Mouse (Mus musculus) limb, embryonic 11.5 days (tissue): ENCODE measurements around the gene Lysmd2. TPM values are rescaled to one million over a fixed set of nuclear protein-coding genes. Genes with fewer than 3 reads are reported as not detected.

Experiments used
- ATAC-seq: fragments of 200-750 bp; cut with Nextera tagmentation; 2 replicates; pipeline ENCODE4 v1.8.0; 2017; ENCODE audit warnings: low read depth; ENCODE audit not compliant: insufficient number of reproducible peaks, low FRiP score, low TSS enrichment
- DNase-seq: peaks from one replicate; pipeline ENCODE4 v3.0.0-alpha.2; 2015; ENCODE audit warnings: low spot score
- H3K27ac ChIP-seq: fragments of 300-500 bp; sonication (generic); replicated peaks from 2 replicates; pipeline ENCODE4 v1.5.1; 2014; ENCODE audit warnings: low read depth, mild to moderate bottlenecking, low read length
- H3K27me3 ChIP-seq: fragments of 300-500 bp; sonication (generic); 2 replicates; pipeline ENCODE4 v1.6.1; 2014; ENCODE audit warnings: mild to moderate bottlenecking, low read length, mixed read lengths; ENCODE audit not compliant: control insufficient read depth, insufficient read depth
- H3K36me3 ChIP-seq: fragments of 300-500 bp; sonication (generic); 2 replicates; pipeline ENCODE4 v1.6.1; 2014; ENCODE audit warnings: mild to moderate bottlenecking, low read length, moderate library complexity, mixed read lengths; ENCODE audit not compliant: control insufficient read depth, insufficient read depth
- H3K4me1 ChIP-seq: fragments of 300-500 bp; sonication (generic); 2 replicates; pipeline ENCODE4 v1.6.1; 2014; ENCODE audit warnings: low read length, mixed read lengths; ENCODE audit not compliant: control insufficient read depth, insufficient read depth
- H3K4me2 ChIP-seq: fragments of 300-500 bp; sonication (generic); 2 replicates; pipeline ENCODE4 v1.6.1; 2014; ENCODE audit warnings: low read depth, mild to moderate bottlenecking, moderate library complexity; ENCODE audit not compliant: severe bottlenecking
- H3K4me3 ChIP-seq: fragments of 300-500 bp; sonication (generic); 2 replicates; pipeline ENCODE4 v1.5.1; 2014; ENCODE audit warnings: low read depth, low read length
- H3K9ac ChIP-seq: fragments of 300-500 bp; sonication (generic); 2 replicates; pipeline ENCODE4 v1.6.1; 2014; ENCODE audit warnings: mild to moderate bottlenecking, low read length
- H3K9me3 ChIP-seq: fragments of 300-500 bp; sonication (generic); 2 replicates; pipeline ENCODE4 v1.6.1; 2016; ENCODE audit warnings: low read length; ENCODE audit not compliant: control insufficient read depth
- whole genome bisulfite sequencing: fragments of 180-500 bp; shearing (Covaris S2); extraction: QIAGEN DNeasy Blood & Tissue Kit; methylation state at CpG from one replicate; pipeline ENCODE4 v1.1.7; 2014; 5-methylcytosine and 5-hydroxymethylcytosine counted together
- polyA plus RNA-seq: library from polyadenylated mRNA; unstranded; fragments of >200 nt; fragmentation: Nextera tagmentation; extraction: Ambion mirVana; gene quantifications from 2 replicates; pipeline ENCODE4 v1.2.1, GENCODE M21; 2014

Gene Lysmd2
- polyA plus RNA-seq, 1 experiment from 2014 or later, result 21.6 TPM

DNA sequence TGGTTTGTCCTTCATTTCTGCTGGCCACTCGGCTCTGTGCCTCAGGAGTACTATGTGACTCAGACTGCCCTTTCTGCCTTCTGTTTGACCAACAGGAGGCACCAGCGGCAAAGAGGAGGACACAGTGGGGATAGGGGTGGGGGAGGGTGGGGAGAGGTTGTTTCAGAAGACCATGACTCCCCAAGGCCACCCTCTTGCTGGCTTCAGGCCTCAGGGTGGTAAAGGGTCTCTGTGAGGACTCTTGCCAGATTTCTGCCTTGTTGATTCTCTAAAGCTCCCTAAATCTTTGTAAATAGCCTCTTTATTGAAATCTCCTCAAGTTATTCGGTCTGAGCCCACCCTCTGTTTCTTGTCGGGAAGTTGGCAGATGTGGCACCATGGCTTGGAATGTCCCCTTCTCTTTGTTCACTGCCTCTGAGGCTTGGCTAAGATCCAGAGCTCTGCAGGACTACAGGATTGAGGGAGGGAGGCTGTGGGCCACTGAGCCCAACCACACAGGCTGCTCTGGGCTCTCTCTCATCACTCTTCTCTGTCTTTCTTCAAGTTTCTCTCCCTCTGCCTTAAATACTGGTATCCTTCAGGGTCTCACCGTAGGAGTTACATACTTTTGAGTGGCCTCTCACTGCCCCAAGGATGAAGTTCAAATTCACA is 26.2 kb upstream of the Lysmd2 start:
- Histone ChIP-seq H3K4me1 (no peaks in the 10 kb centered on the region), H3K9me3 (no peaks in the 10 kb centered on the region), H3K4me2 (no peak overlapping the region), H3K9ac (no peak overlapping the region), H3K27me3 (no peaks in the 10 kb centered on the region), H3K27ac (no peak overlapping the region), H3K4me3 (no peak overlapping the region), H3K36me3 (peaks cover 2% of the 10 kb centered on the region; the same call in 1 of the 2 replicates)
- no peak for DNase-seq
- WGBS, result 66% methylated on average over 5 of the region's 5 CpGs
- ATAC-seq, result no peak

- 72% methylated on average over 7 of the region's 7 CpGs for WGBS
- Histone ChIP-seq H3K27ac (no peak overlapping the region), H3K9ac (no peak overlapping the region), H3K4me3 (no peak overlapping the region), H3K27me3 (no peaks in the 10 kb centered on the region), H3K9me3 (no peaks in the 10 kb centered on the region), H3K4me2 (no peak overlapping the region), H3K36me3 (no peaks in the 10 kb centered on the region), H3K4me1 (no peaks in the 10 kb centered on the region)
- DNase-seq (no peak), ATAC-seq (no peak)
These were observed 25.2 kb upstream of the Lysmd2 start for GRCm38 (mm10) chr9:75600166-75600934.

DNA sequence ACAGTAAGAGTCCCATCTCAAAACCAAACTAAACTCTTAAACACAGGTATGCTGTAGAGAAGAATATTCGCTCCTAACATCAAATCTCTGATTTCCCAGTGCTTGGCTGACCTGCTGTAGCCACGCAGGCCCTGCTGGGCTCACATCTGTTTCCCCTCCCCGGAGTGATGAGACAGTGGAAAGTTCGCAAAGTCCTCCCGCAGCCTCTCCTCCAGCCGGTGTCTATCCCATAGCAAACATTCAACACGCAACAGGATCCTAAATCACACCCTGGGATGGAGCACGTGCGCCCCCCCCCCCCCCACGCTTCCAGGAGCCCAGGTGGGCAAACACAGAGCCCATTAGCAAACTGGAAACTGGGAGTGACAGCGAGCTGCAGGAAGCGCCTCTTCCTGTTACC is 24.0 kb upstream of the Lysmd2 start:
- Histone ChIP-seq H3K36me3 (no peaks in the 10 kb centered on the region), H3K4me2 (no peak overlapping the region; the same call in 1 of the 2 replicates), H3K27me3 (no peaks in the 10 kb centered on the region), H3K4me3 (no peak overlapping the region), H3K4me1 (no peaks in the 10 kb centered on the region), H3K27ac (no peak overlapping the region), H3K9me3 (no peaks in the 10 kb centered on the region), H3K9ac (no peak overlapping the region)
- WGBS, result 48% methylated on average over 12 of the region's 12 CpGs
- no peak for DNase-seq
- no peak for ATAC-seq

DNA sequence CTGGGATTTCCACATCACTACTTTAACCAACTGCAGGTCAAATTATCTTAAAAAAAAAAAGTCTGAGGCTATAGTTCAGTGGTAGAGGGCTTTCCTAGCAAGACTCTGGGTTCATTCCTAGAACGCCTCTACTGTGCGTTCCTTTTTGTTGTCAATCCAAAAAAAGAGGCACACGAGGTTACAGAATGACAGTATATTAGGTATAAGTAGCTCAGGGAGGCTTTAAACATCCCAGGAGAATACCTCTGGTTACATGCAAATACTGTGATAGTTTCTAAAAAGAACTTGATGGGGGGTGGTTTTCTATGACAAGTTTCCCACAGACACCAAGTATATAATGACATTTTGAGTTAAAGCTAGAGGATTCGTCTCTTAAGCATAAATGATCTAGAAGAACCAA is 18.0 kb upstream of the Lysmd2 start:
- Histone ChIP-seq H3K36me3 (no peaks in the 10 kb centered on the region), H3K27ac (no peak overlapping the region), H3K4me2 (no peak overlapping the region), H3K4me1 (no peaks in the 10 kb centered on the region), H3K9me3 (no peaks in the 10 kb centered on the region), H3K9ac (no peak overlapping the region), H3K27me3 (no peaks in the 10 kb centered on the region), H3K4me3 (no peak overlapping the region)
- ATAC-seq (no peak), DNase-seq (no peak)
- 90% methylated on average over 4 of the region's 4 CpGs for WGBS

DNA sequence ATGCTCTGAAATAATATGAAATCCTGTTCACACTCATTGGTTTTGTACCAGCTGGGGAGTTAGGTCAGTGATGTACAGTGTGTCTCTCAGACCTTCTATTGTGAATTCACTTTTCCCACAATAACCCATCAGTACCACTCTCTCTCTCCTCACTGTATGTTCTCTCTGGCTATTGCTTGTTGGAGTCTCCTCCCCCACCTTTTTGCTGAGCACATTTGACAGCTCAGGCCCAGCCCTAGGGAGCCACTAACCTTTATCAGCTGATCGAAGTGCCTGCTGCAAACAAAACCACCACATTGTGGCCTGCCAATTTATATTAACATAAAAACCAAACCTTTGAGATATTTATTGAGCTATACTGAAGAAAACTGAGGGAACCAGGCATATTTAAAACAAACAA is 16.0 kb upstream of the Lysmd2 start:
- no peaks in the 10 kb centered on the region for H3K36me3 ChIP-seq
- no peaks in the 10 kb centered on the region for H3K4me1 ChIP-seq
- no peak overlapping the region for H3K27ac ChIP-seq
- WGBS, result 69% methylated on average over 1 of the region's 1 CpGs
- no peak for ATAC-seq
- no peaks in the 10 kb centered on the region for H3K27me3 ChIP-seq
- H3K9me3 ChIP-seq, result no peaks in the 10 kb centered on the region
- H3K9ac ChIP-seq, result no peak overlapping the region
- no peak overlapping the region for H3K4me2 ChIP-seq
- no peak overlapping the region for H3K4me3 ChIP-seq
- no peak for DNase-seq

GRCm38 (mm10) chr9:75609965-75610364 is 15.6 kb upstream of the Lysmd2 start:
- peak overlapping the region; percentile 86 for H3K4me3 ChIP-seq
- H3K9me3 ChIP-seq, result no peaks in the 10 kb centered on the region
- no peak for ATAC-seq
- no peaks in the 10 kb centered on the region for H3K36me3 ChIP-seq
- no peaks in the 10 kb centered on the region for H3K4me1 ChIP-seq
- H3K9ac ChIP-seq, result no peak overlapping the region; the same call in 1 of the 2 replicates
- no peaks in the 10 kb centered on the region for H3K27me3 ChIP-seq
- 22% methylated on average over 16 of the region's 16 CpGs for WGBS
- H3K27ac ChIP-seq, result no peak overlapping the region
- peak overlapping the region; percentile 90 for H3K4me2 ChIP-seq
- peak; percentile 33 for DNase-seq

GRCm38 (mm10) chr9:75610571-75611493 is 14.7 kb upstream of the Lysmd2 start, which contains the start of gene Tmod2:
TSS of gene Tmod2 (minus strand) at chr9:75611325.
- Histone ChIP-seq H3K27ac (no peak within 1 kb of the TSS), H3K4me2 (peak within 1 kb of the TSS; percentile 90), H3K4me3 (peak within 1 kb of the TSS; percentile 86), H3K27me3 (no peaks in the 10 kb centered on the region), H3K9ac (peak within 1 kb of the TSS; percentile 79), H3K4me1 (no peaks in the 10 kb centered on the region), H3K36me3 (no peaks in the 10 kb centered on the region), H3K9me3 (no peaks in the 10 kb centered on the region)
- ATAC-seq (peak; percentile 92), DNase-seq (peak; percentile 83)
- under 1% methylated on average over 74 of the region's 74 CpGs for WGBS

DNA sequence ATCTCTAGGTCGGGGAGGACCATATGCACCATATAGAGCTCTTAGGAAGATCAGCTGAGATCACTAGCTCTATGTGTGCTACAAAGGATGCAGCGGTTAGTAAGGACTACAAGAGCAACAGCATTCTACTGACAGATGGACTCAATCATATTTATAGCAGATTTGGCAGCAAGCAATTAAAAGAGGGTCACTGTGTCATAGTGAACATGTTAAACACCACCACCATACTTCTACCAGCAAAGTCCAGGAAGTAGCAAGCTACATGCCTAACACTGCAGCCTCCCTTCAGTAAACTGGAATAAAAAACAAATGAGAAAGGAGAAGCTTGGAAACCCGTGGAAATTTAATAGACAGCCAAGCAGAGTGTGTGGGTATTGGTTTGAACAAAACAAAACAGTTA is 9.0 kb upstream of the Lysmd2 start:
- H3K4me2 ChIP-seq, result no peak overlapping the region
- no peaks in the 10 kb centered on the region for H3K4me1 ChIP-seq
- ATAC-seq (no peak), DNase-seq (no peak)
- WGBS, result 71% methylated on average over 3 of the region's 3 CpGs
- H3K9ac ChIP-seq, result no peak overlapping the region
- no peaks in the 10 kb centered on the region for H3K27me3 ChIP-seq
- no peaks in the 10 kb centered on the region for H3K36me3 ChIP-seq
- no peaks in the 10 kb centered on the region for H3K9me3 ChIP-seq
- H3K27ac ChIP-seq, result no peak overlapping the region
- no peak overlapping the region for H3K4me3 ChIP-seq
